Mouse (Mus musculus): ENCODE measurements around the gene Dcaf15.

The Dcaf15 gene

GRCm38 (mm10) chr8:84101476-84102270 lies 2.9 kb downstream of the Dcaf15 start:
- peak; percentile 8 for DNase-seq (ENCODE audit: low spot score)

- no peak for DNase-seq (ENCODE audit: low spot score)
These were observed 6.2 kb downstream of the Dcaf15 start for GRCm38 (mm10) chr8:84098376-84098775.

- no peak for DNase-seq (ENCODE audit: low spot score)
These were observed 8.5 kb downstream of the Dcaf15 start for GRCm38 (mm10) chr8:84096061-84096460.

DNA sequence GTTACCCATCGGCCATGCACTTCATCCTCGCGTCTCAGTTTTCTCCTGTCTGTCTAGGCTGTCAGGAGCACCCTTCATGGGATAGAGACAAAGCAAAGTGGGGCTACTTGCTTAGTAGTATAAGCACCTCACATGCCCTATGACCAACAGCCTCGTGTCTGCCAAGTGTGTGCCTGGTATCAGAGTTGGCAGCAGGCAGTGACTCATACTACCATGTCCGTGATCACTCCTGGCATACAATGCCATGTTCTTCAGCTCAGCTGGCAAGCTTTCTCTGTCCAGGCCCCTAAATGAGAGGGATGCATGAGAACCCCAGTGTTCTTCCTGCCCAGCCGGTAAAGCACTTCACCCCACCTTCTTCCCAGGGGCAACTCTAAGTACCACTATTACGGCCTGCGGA lies 14.0 kb downstream of the Dcaf15 start:
- DNase-seq (ENCODE audit: low spot score), result no peak

DNA sequence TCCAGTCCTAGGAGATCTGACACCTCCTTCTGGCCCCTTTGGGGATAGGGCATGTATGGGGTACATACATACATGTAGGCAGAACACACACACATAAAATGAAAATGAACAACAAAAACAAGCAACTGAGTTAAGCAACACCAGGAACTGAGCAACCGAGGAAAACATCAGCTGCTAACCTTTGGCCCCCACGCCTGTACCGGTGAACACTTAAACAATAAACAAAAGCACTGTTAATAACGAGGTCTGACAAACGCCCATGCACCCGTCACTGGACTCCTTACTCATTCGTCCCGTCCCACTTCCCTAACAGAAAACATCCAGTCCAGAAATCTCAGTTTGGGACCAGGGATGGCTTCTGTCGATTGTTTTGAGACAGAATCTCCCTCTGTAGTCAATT lies 15.3 kb downstream of the Dcaf15 start:
- DNase-seq (ENCODE audit: low spot score), result no peak

- no peak for DNase-seq (ENCODE audit: low spot score)
These were observed 16.7 kb downstream of the Dcaf15 start for GRCm38 (mm10) chr8:84087821-84088220.

DNA sequence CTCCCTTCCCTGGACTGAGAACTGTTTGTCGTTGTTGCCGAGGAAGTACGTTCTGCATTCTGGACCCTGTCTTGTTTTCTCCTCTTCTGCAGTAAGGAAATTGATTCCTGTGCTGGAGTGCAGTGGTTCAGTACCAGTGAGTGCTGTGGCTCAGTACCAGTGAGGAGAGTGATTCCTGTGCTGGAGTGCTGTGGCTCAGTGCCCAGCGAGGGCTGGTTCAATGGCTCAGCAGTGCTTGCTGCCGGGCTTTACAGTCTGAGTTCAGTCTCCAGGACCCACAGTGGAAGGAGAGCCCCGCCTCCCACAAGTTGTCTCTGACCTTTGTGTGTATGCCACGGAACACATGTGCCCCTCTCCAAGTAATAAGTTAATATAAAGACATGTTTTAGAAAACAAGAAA lies 17.4 kb downstream of the Dcaf15 start:
- no peak for DNase-seq (ENCODE audit: low spot score)

DNA sequence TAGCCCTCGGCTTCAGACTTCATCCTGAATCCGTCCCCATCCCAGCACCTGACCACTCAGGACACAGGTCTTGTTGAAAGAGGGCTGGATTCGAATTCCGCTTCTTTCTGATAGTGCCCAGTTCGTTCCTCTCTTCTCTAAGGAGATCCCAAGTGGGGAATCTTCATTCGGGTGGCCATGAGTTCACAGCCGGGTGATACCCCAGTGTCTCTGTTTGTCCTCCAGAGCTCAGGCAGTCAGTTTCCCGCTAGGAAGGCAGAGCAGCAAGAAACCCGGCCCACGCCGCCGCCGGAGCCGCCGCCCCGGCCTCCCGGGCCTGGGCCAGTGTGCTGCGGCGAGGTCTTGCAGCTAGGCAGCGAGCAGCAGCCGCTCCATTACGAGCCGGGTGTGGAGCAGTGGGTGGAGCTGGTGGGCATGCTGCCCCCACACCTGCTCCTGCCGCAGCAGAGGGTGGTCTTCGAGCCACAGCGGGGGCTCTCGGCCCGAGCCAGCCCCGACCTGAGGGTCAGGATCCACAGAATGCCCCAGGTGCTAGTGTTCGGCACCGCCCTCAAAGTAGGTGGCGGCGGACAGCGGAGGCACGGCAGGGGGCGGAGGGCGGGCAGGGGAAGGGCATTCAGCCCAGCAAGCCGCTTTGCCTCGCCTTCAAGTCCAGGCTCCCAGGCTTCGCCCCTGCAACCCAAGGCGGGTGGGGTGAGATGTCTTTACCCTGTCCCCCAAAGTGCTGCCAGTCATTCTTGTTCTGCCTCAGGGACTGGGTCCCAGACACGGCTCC lies 20.0 kb downstream of the Dcaf15 start:
- DNase-seq (ENCODE audit: low spot score), result no peak

- DNase-seq (ENCODE audit: low spot score), result peak; percentile 86
These were observed 20.7 kb downstream of the Dcaf15 start for GRCm38 (mm10) chr8:84083829-84084241.

GRCm38 (mm10) chr8:84079206-84079605 lies 25.4 kb downstream of the Dcaf15 start:
- no peak for DNase-seq (ENCODE audit: low spot score)

DNA sequence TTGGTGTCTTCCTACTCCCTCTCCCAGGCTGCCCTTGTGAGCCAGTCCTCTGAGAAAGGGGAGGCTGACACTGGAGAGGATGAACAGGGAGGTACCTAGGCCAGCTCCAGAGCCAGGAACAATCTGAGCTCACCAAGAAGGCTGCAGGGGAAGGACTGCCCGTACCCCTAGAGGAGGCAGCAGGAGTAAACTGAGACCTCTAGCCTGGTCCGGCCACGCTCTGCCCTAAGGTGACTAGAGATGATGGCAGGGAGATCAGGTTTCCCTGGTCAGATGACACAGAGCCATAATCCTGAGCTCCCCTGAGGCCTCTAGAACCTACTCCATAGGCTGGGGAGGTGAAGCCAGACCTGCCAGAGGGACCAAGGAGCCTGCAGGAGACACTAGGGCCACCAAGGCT lies 27.7 kb downstream of the Dcaf15 start:
- no peak for DNase-seq (ENCODE audit: low spot score)

DNA sequence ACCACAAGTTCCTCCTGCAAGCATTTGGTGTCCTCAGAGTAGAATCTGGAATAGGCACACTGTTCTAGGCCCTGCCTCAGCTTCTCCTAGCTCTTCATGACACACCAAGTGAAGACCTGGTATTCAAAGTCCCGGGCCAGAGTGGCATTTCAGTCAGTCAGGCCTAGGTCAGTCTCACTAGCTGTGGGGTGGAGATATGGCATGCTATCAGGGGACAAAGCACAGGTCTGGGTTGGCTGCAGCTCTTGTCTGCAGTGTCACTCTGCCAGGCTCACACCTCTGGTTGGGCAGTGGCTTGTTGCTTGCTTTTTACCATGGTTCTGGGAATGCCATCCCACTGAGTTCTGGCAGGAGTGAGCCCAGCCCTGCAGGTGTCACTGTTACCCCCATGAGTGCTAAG lies 28.2 kb downstream of the Dcaf15 start:
- no peak for DNase-seq (ENCODE audit: low spot score)

- no peak for DNase-seq (ENCODE audit: low spot score)
These were observed 31.2 kb downstream of the Dcaf15 start for GRCm38 (mm10) chr8:84073230-84073976.

DNA sequence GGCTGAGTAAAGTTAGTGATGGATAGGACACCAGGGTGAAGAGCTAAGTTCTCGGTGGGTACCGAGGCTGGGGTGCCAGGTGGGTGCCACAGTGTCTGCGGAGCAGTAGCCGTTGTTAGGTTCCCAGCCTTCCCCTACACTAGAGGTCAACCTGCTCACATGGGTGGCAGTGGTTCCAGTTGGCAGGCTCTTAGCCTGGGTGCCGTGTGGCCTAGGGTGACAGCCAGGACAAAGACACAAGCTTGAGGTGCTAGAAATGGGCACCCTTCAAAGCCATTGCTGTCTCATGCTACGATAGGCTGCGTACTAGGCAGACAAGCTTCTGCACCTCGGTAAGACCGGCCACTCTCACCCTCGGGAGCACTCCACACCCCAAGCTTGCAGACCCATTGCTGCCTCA lies 32.2 kb downstream of the Dcaf15 start:
- no peak for DNase-seq (ENCODE audit: low spot score)

- DNase-seq (ENCODE audit: low spot score), result no peak
These were observed 32.6 kb downstream of the Dcaf15 start for GRCm38 (mm10) chr8:84071921-84072320.

GRCm38 (mm10) chr8:84070667-84071066 lies 33.9 kb downstream of the Dcaf15 start:
- no peak for DNase-seq (ENCODE audit: low spot score)

GRCm38 (mm10) chr8:84070241-84070640 lies 34.3 kb downstream of the Dcaf15 start:
- no peak for DNase-seq (ENCODE audit: low spot score)

GRCm38 (mm10) chr8:84069750-84070149 lies 34.8 kb downstream of the Dcaf15 start:
- no peak for DNase-seq (ENCODE audit: low spot score)

GRCm38 (mm10) chr8:84069169-84069568 lies 35.4 kb downstream of the Dcaf15 start:
- peak; percentile 71 for DNase-seq (ENCODE audit: low spot score)

DNA sequence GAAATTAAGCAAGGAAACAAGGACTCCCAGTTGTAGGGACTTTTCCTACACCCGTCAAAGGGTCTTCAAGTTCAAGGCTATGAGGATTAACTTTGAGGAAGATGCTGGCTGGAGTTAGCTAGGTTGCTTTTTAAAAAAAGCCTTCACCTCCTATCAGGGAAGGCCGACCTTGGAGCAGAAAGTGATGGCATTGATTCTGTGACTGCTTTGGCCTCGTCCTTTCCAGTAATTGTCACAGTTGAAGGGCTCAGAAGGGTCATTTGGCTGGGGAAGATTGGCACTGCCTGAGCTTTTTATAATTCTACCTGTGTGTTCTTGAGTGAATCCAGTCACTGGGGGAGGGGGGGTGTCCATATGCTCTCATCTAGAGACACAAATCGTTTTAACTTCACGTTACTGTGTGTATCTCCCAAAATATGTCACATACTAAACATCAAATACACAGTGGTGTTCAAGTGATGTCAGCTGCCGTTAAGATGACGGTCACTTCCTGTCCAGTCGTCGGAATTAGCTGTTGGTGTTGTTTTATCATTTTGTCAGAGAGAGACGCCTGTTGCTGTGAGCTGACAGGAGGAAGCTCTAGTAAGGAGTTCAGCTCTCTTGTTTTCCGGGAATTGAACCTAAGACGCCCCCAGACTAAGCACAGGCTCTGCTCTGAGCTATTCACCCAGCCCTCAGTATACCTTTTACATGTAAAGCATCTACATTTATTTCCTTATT lies 36.1 kb downstream of the Dcaf15 start:
- DNase-seq (ENCODE audit: low spot score), result no peak

- no peak for DNase-seq (ENCODE audit: low spot score)
These were observed 36.7 kb downstream of the Dcaf15 start for GRCm38 (mm10) chr8:84067911-84068310.

DNA sequence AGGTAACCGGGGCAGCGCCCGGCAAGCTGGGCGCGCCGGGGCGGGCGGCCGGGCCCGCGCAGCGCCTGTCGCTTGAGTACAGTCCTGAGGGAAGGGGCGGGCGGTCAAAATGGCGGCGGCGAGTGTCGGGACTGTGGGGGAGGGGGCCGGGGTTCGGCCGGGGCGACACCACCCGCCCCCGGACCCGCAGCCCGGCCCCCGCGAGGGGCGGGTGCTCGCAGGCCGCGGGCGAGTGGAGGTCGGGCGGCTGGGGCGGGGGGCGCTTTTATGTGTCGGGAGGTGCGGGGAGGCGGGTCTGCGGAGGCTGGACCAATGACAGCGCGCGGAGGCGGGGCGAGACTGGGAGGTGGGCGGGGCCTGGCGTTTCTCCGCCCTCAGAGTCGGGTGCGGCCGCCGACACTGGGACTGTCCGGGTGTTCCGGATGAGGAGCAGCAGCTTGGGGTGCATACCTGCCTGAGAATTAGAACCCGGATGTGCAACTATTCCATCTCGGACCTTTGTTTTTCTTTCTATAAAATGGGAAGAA lies 37.5 kb downstream of the Dcaf15 start:
- peak; percentile 95 for DNase-seq (ENCODE audit: low spot score)

Data from yolk sac, embryonic 10.5 days (tissue).